Comparison of ENCODE assay signal across 7 mouse cellular contexts in genomic region chr1:162570260-162570748, GRCm38 (mm10). TPM values are rescaled to one million over a fixed set of nuclear protein-coding genes. Genes with fewer than 3 reads are reported as not detected.
DNase-seq lines count a peak whose midpoint lies in the region; ATAC-seq lines count a peak whose summit lies in the region.

Gene Vamp4, plus strand, starts transcription at chr1:162570515.

- peaks cover 6% of the 10 kb centered on the region; the same call in 1 of the 2 replicates for H3K9me3 ChIP-seq in intestine, embryonic 14.5 days (ENCODE audit: control insufficient read depth, low read length)
- peaks cover 6% of the 10 kb centered on the region; the same call in 1 of the 2 replicates for H3K9me3 ChIP-seq in midbrain, embryonic 10.5 days (replicated peaks)

- no peaks in the 10 kb centered on the region for H3K27me3 ChIP-seq in intestine, embryonic 14.5 days (replicated peaks; ENCODE audit: control insufficient read depth, insufficient read depth, low read length)
- H3K27me3 ChIP-seq in midbrain, embryonic 10.5 days (ENCODE audit: low read depth, poor library complexity, severe bottlenecking) = no peaks in the 10 kb centered on the region

- peak within 1 kb of the TSS; percentile 77 for H3K4me2 ChIP-seq in intestine, embryonic 14.5 days (ENCODE audit: low read length)

- ATAC-seq in intestine, embryonic 14.5 days (replicated peaks; ENCODE audit: low FRiP score, low TSS enrichment, low read depth) = peak; percentile 99

- peaks cover 12% of the 10 kb centered on the region for H3K36me3 ChIP-seq in intestine, embryonic 14.5 days (ENCODE audit: control insufficient read depth, insufficient read depth, low read length)
- H3K36me3 ChIP-seq in midbrain, embryonic 10.5 days = peaks cover 13% of the 10 kb centered on the region

- H3K27ac ChIP-seq in intestine, embryonic 14.5 days (ENCODE audit: low read depth) = peak within 1 kb of the TSS; percentile 85
- peak within 1 kb of the TSS; percentile 95 for H3K27ac ChIP-seq in midbrain, embryonic 10.5 days (replicated peaks)

- peak within 1 kb of the TSS; percentile 79 for H3K9ac ChIP-seq in intestine, embryonic 14.5 days (ENCODE audit: low read length)

- peaks cover 9% of the 10 kb centered on the region; the same call in 1 of the 2 replicates for H3K4me1 ChIP-seq in intestine, embryonic 14.5 days (replicated peaks; ENCODE audit: control insufficient read depth, insufficient read depth, low read length)
- peaks cover 27% of the 10 kb centered on the region for H3K4me1 ChIP-seq in midbrain, embryonic 10.5 days

- under 1% methylated on average over 40 of the region's 43 CpGs for WGBS in intestine, embryonic 14.5 days
- WGBS in midbrain, embryonic 10.5 days = 0% methylated on average over 39 of the region's 43 CpGs

- intact Hi-C loops in gastrocnemius, postnatal 14 days (cut with DNase I; ENCODE audit: low total_unique reads) = no loop called here
- intact Hi-C loops in left cerebral cortex, postnatal 25 days (cut with DNase I) = loop anchor here (1.0 kb wide), 1 partner anchor 22 kb away; the partner anchor contains the start of gene Mettl13

- peak; percentile 94 to 98 for DNase-seq in adrenal gland, adult (ENCODE audit: inconsistent age in 2 of 2, low spot score in 1 of 2)
- peak; percentile 98 for DNase-seq in embryo, embryonic 10.5 days (ENCODE audit: low spot score)
- peak; percentile 95 for DNase-seq in gastrocnemius, postnatal 14 days
- DNase-seq in intestine, embryonic 14.5 days (ENCODE audit: low spot score) = peak; percentile 96
- peak; percentile 92 for DNase-seq in left cerebral cortex, postnatal 25 days (ENCODE audit: low spot score in 2 of 2)
- peak; percentile 99 for DNase-seq in midbrain, embryonic 10.5 days (ENCODE audit: low spot score)
- peak; percentile 89 for DNase-seq in right cerebral cortex, postnatal 4 days

- H3K4me3 ChIP-seq in intestine, embryonic 14.5 days (ENCODE audit: low read depth, low read length) = peak within 1 kb of the TSS; percentile 88
- H3K4me3 ChIP-seq in midbrain, embryonic 10.5 days = peak within 1 kb of the TSS; percentile 93

RNA-seq across cellular contexts. Expression of gene Vamp4, which starts in this region (rescaled TPM):
- 10 to 100 TPM; 14.6 to 16.0 TPM for total RNA-seq in gastrocnemius, postnatal 14 days (2021)
- polyA plus RNA-seq in intestine, embryonic 14.5 days (2014; fragmentation: Nextera tagmentation; extraction: Ambion mirVana) = 49.2 and 53.3 TPM in 2 replicates
- total RNA-seq in left cerebral cortex, postnatal 25 days (2021) = 100 to 1,000 TPM; 111 TPM
- 52.3 and 53.0 TPM in 2 replicates for polyA plus RNA-seq in midbrain, embryonic 10.5 days (2016; fragmentation: Nextera tagmentation; extraction: Ambion mirVana)

Comparison
In these comparisons a context has a peak if more than half of its experiments do, and no peak if none do; other contexts are left out.
1. Peak in every context shown above with its lines: DNase-seq, ATAC-seq, H3K4me3 ChIP-seq and H3K27ac ChIP-seq.
2. RNA of gene Vamp4 (total RNA-seq): 111 TPM in left cerebral cortex, postnatal 25 days; 14.6 to 16.0 TPM in gastrocnemius, postnatal 14 days; every median in the first group is over 4 times any median in the second.